Mouse (Mus musculus): Measurements from ENCODE around the gene Ctbp1. TPM values are rescaled to one million over a fixed set of nuclear protein-coding genes. Genes with fewer than 3 reads are reported as not detected.

Ctbp1 gene
- polyA plus RNA-seq, 1 experiment, result 98.6 TPM

- 66% methylated on average over 4 of the region's 4 CpGs for WGBS
- Histone ChIP-seq H3K4me1 (ENCODE audit: control insufficient read depth, insufficient read depth, low read length) (peaks cover 2% of the 10 kb centered on the region; the same call in 1 of the 2 replicates), H3K27ac (ENCODE audit: control insufficient read depth, insufficient read depth, low read depth, low read length, poor library complexity) (no peak overlapping the region), H3K4me3 (replicated peaks; ENCODE audit: control insufficient read depth, low read depth, low read length) (no peak overlapping the region)
- TF ChIP-seq CTCF (IDR thresholded peaks at IDR 0.05; ENCODE audit: control insufficient read depth, insufficient read depth, low read length), result no peak
- TF ChIP-seq POLR2A (IDR thresholded peaks at IDR 0.05; ENCODE audit: borderline replicate concordance, control insufficient read depth, low read depth, low read length), result no peak
These were observed 60.1 kb downstream of the Ctbp1 start for GRCm38 (mm10) chr5:33214723-33215122.

- 74% methylated on average over 5 of the region's 5 CpGs for WGBS
These were observed 63.5 kb downstream of the Ctbp1 start for GRCm38 (mm10) chr5:33211254-33211653.

GRCm38 (mm10) chr5:33210515-33210914 lies 64.3 kb downstream of the Ctbp1 start:
- H3K4me3 ChIP-seq (replicated peaks; ENCODE audit: control insufficient read depth, low read depth, low read length), result no peak overlapping the region
- H3K4me1 ChIP-seq (ENCODE audit: control insufficient read depth, insufficient read depth, low read length), result no peaks in the 10 kb centered on the region
- TF ChIP-seq CTCF (IDR thresholded peaks at IDR 0.05; ENCODE audit: control insufficient read depth, insufficient read depth, low read length) (no peak), POLR2A (IDR thresholded peaks at IDR 0.05; ENCODE audit: borderline replicate concordance, control insufficient read depth, low read depth, low read length) (no peak)
- 65% methylated on average over 3 of the region's 3 CpGs for WGBS
- H3K27ac ChIP-seq (ENCODE audit: control insufficient read depth, insufficient read depth, low read depth, low read length, poor library complexity), result no peak overlapping the region

More at GRCm38 (mm10) chr5:33211254-33211653, 63.5 kb downstream of the Ctbp1 start:
- no peaks in the 10 kb centered on the region for H3K4me1 ChIP-seq (ENCODE audit: control insufficient read depth, insufficient read depth, low read length)
- H3K4me3 ChIP-seq (replicated peaks; ENCODE audit: control insufficient read depth, low read depth, low read length), result no peak overlapping the region
- no peak overlapping the region for H3K27ac ChIP-seq (ENCODE audit: control insufficient read depth, insufficient read depth, low read depth, low read length, poor library complexity)
- TF ChIP-seq POLR2A (IDR thresholded peaks at IDR 0.05; ENCODE audit: borderline replicate concordance, control insufficient read depth, low read depth, low read length) (no peak), CTCF (IDR thresholded peaks at IDR 0.05; ENCODE audit: control insufficient read depth, insufficient read depth, low read length) (no peak)

- Histone ChIP-seq H3K27ac (ENCODE audit: control insufficient read depth, insufficient read depth, low read depth, low read length, poor library complexity) (no peak overlapping the region), H3K4me1 (ENCODE audit: control insufficient read depth, insufficient read depth, low read length) (no peaks in the 10 kb centered on the region), H3K4me3 (replicated peaks; ENCODE audit: control insufficient read depth, low read depth, low read length) (no peak overlapping the region)
- 63% methylated on average over 14 of the region's 14 CpGs for WGBS
- TF ChIP-seq POLR2A (IDR thresholded peaks at IDR 0.05; ENCODE audit: borderline replicate concordance, control insufficient read depth, low read depth, low read length) (no peak), CTCF (IDR thresholded peaks at IDR 0.05; ENCODE audit: control insufficient read depth, insufficient read depth, low read length) (no peak)
These were observed 66.1 kb downstream of the Ctbp1 start for GRCm38 (mm10) chr5:33208533-33209245.

- TF ChIP-seq CTCF (IDR thresholded peaks at IDR 0.05; ENCODE audit: control insufficient read depth, insufficient read depth, low read length), result no peak
- no peak for TF ChIP-seq POLR2A (IDR thresholded peaks at IDR 0.05; ENCODE audit: borderline replicate concordance, control insufficient read depth, low read depth, low read length)
These were observed 67.7 kb downstream of the Ctbp1 start for GRCm38 (mm10) chr5:33207136-33207535.

GRCm38 (mm10) chr5:33206328-33206727 lies 68.5 kb downstream of the Ctbp1 start:
- TF ChIP-seq POLR2A (IDR thresholded peaks at IDR 0.05; ENCODE audit: borderline replicate concordance, control insufficient read depth, low read depth, low read length), result no peak
- no peak for TF ChIP-seq CTCF (IDR thresholded peaks at IDR 0.05; ENCODE audit: control insufficient read depth, insufficient read depth, low read length)
- Histone ChIP-seq H3K4me3 (replicated peaks; ENCODE audit: control insufficient read depth, low read depth, low read length) (no peak overlapping the region), H3K27ac (ENCODE audit: control insufficient read depth, insufficient read depth, low read depth, low read length, poor library complexity) (no peak overlapping the region), H3K4me1 (ENCODE audit: control insufficient read depth, insufficient read depth, low read length) (no peaks in the 10 kb centered on the region)
- WGBS, result 65% methylated on average over 7 of the region's 7 CpGs

More at GRCm38 (mm10) chr5:33207136-33207535, 67.7 kb downstream of the Ctbp1 start:
- Histone ChIP-seq H3K4me1 (ENCODE audit: control insufficient read depth, insufficient read depth, low read length) (no peaks in the 10 kb centered on the region), H3K4me3 (replicated peaks; ENCODE audit: control insufficient read depth, low read depth, low read length) (no peak overlapping the region), H3K27ac (ENCODE audit: control insufficient read depth, insufficient read depth, low read depth, low read length, poor library complexity) (no peak overlapping the region)
- WGBS, result 70% methylated on average over 9 of the region's 9 CpGs

GRCm38 (mm10) chr5:33204284-33204683 lies 70.5 kb downstream of the Ctbp1 start:
- Histone ChIP-seq H3K4me3 (replicated peaks; ENCODE audit: control insufficient read depth, low read depth, low read length) (no peak overlapping the region), H3K27ac (ENCODE audit: control insufficient read depth, insufficient read depth, low read depth, low read length, poor library complexity) (no peak overlapping the region), H3K4me1 (ENCODE audit: control insufficient read depth, insufficient read depth, low read length) (no peaks in the 10 kb centered on the region)
- WGBS, result 77% methylated on average over 7 of the region's 7 CpGs
- TF ChIP-seq POLR2A (IDR thresholded peaks at IDR 0.05; ENCODE audit: borderline replicate concordance, control insufficient read depth, low read depth, low read length) (no peak), CTCF (IDR thresholded peaks at IDR 0.05; ENCODE audit: control insufficient read depth, insufficient read depth, low read length) (no peak)

GRCm38 (mm10) chr5:33203691-33204242 lies 71.0 kb downstream of the Ctbp1 start:
- no peak overlapping the region for H3K4me3 ChIP-seq (replicated peaks; ENCODE audit: control insufficient read depth, low read depth, low read length)
- 7% methylated on average over 9 of the region's 9 CpGs for WGBS

More at GRCm38 (mm10) chr5:33203691-33204242, 71.0 kb downstream of the Ctbp1 start:
- H3K4me1 ChIP-seq (ENCODE audit: control insufficient read depth, insufficient read depth, low read length), result no peaks in the 10 kb centered on the region
- no peak overlapping the region for H3K27ac ChIP-seq (ENCODE audit: control insufficient read depth, insufficient read depth, low read depth, low read length, poor library complexity)
- TF ChIP-seq CTCF (IDR thresholded peaks at IDR 0.05; ENCODE audit: control insufficient read depth, insufficient read depth, low read length) (peak; percentile 98), POLR2A (IDR thresholded peaks at IDR 0.05; ENCODE audit: borderline replicate concordance, control insufficient read depth, low read depth, low read length) (no peak)

Data from bone marrow, adult 2 months (tissue).